ENCODE assay signal across 8 mouse cellular contexts in genomic region chr3:96160222-96160802, GRCm38 (mm10). TPM values are rescaled to one million over a fixed set of nuclear protein-coding genes. Genes with fewer than 3 reads are reported as not detected.
A peak's percentile ranks its signal among the peaks of the same experiment; 100 is the strongest.
DNase-seq lines count a peak whose midpoint lies in the region; ATAC-seq and TF ChIP-seq lines count a peak whose summit lies in the region.

No protein-coding gene starts in this region.

- WGBS in heart, embryonic 13.5 days = 43% methylated on average over 4 of the region's 4 CpGs
- 37% methylated on average over 4 of the region's 4 CpGs for WGBS in kidney, postnatal 0 days
- 36% methylated on average over 4 of the region's 4 CpGs for WGBS in lung, embryonic 16.5 days
- 32% methylated on average over 4 of the region's 4 CpGs for WGBS in stomach, embryonic 14.5 days

- ATAC-seq in heart, embryonic 13.5 days (ENCODE audit: extremely low read depth, insufficient number of reproducible peaks, low FRiP score, low TSS enrichment) = peak; percentile 38
- peak; percentile 71 for ATAC-seq in kidney, postnatal 0 days (replicated peaks; ENCODE audit: low FRiP score, low read depth)
- ATAC-seq in lung, embryonic 16.5 days (ENCODE audit: low read depth) = peak; percentile 69
- peak; percentile 70 for ATAC-seq in stomach, embryonic 14.5 days (ENCODE audit: insufficient number of reproducible peaks, insufficient read depth, low FRiP score, low read depth)

- no peak for TF ChIP-seq CTCF in cortical plate, adult 2 months (IDR thresholded peaks at IDR 0.05; ENCODE audit: extremely low read depth, insufficient read depth, low read length)
- no peak for TF ChIP-seq CTCF in kidney, postnatal 0 days (IDR thresholded peaks at IDR 0.05; ENCODE audit: low read depth)

- peak overlapping the region; percentile 51; the same call in 1 of the 2 replicates for H3K27ac ChIP-seq in cortical plate, adult 2 months (ENCODE audit: insufficient read depth, low read length)
- peak overlapping the region; percentile 85 for H3K27ac ChIP-seq in heart, embryonic 13.5 days (replicated peaks)
- peak overlapping the region; percentile 93 for H3K27ac ChIP-seq in kidney, postnatal 0 days
- H3K27ac ChIP-seq in lung, embryonic 16.5 days (ENCODE audit: low read length) = peak overlapping the region; percentile 64
- H3K27ac ChIP-seq in stomach, embryonic 14.5 days (ENCODE audit: low read length) = peak overlapping the region; percentile 85

- H3K27me3 ChIP-seq in heart, embryonic 13.5 days (replicated peaks) = no peaks in the 10 kb centered on the region
- H3K27me3 ChIP-seq in kidney, postnatal 0 days (ENCODE audit: insufficient read depth, low read length) = no peaks in the 10 kb centered on the region
- H3K27me3 ChIP-seq in lung, embryonic 16.5 days (ENCODE audit: control insufficient read depth, insufficient read depth, low read depth, low read length) = no peaks in the 10 kb centered on the region
- H3K27me3 ChIP-seq in stomach, embryonic 14.5 days (ENCODE audit: control insufficient read depth, insufficient read depth, low read length) = no peaks in the 10 kb centered on the region

- peak overlapping the region; percentile 85 for H3K9ac ChIP-seq in heart, embryonic 13.5 days
- H3K9ac ChIP-seq in kidney, postnatal 0 days (ENCODE audit: low read depth, low read length) = 0 out of 2 replicates have a peak overlapping the region, but pooled peaks have one; percentile 20
- peak overlapping the region; percentile 72; the same call in 1 of the 2 replicates for H3K9ac ChIP-seq in lung, embryonic 16.5 days (ENCODE audit: low read length)
- no peak overlapping the region for H3K9ac ChIP-seq in stomach, embryonic 14.5 days (replicated peaks; ENCODE audit: low read depth, low read length)

- H3K9me3 ChIP-seq in heart, embryonic 13.5 days = no peaks in the 10 kb centered on the region
- no peaks in the 10 kb centered on the region for H3K9me3 ChIP-seq in kidney, postnatal 0 days (replicated peaks; ENCODE audit: low read length)
- H3K9me3 ChIP-seq in lung, embryonic 16.5 days (ENCODE audit: control insufficient read depth, low read length) = no peaks in the 10 kb centered on the region
- no peaks in the 10 kb centered on the region for H3K9me3 ChIP-seq in stomach, embryonic 14.5 days (ENCODE audit: control insufficient read depth, low read depth, low read length)

- peak overlapping the region; percentile 37; the same call in 1 of the 2 replicates for H3K4me3 ChIP-seq in cortical plate, adult 2 months (ENCODE audit: insufficient read depth, low read length)
- peak overlapping the region; percentile 60 for H3K4me3 ChIP-seq in heart, embryonic 13.5 days
- H3K4me3 ChIP-seq in kidney, postnatal 0 days (replicated peaks; ENCODE audit: low read depth, low read length) = no peak overlapping the region
- H3K4me3 ChIP-seq in lung, embryonic 16.5 days (ENCODE audit: low read length) = no peak overlapping the region; the same call in 1 of the 2 replicates
- H3K4me3 ChIP-seq in stomach, embryonic 14.5 days (ENCODE audit: low read depth, low read length) = peak overlapping the region; percentile 49; the same call in 1 of the 2 replicates

- H3K36me3 ChIP-seq in heart, embryonic 13.5 days = peaks cover 22% of the 10 kb centered on the region
- H3K36me3 ChIP-seq in kidney, postnatal 0 days (ENCODE audit: insufficient read depth, low read length) = peaks cover 13% of the 10 kb centered on the region; the same call in 1 of the 2 replicates
- H3K36me3 ChIP-seq in lung, embryonic 16.5 days (ENCODE audit: control insufficient read depth, insufficient read depth, low read length) = peaks cover 6% of the 10 kb centered on the region
- no peaks in the 10 kb centered on the region; the same call in 1 of the 2 replicates for H3K36me3 ChIP-seq in stomach, embryonic 14.5 days (ENCODE audit: control insufficient read depth, insufficient read depth, low read length)

- peak overlapping the region; percentile 81 for H3K4me2 ChIP-seq in heart, embryonic 13.5 days
- H3K4me2 ChIP-seq in kidney, postnatal 0 days (ENCODE audit: low read length) = peak overlapping the region; percentile 95
- H3K4me2 ChIP-seq in lung, embryonic 16.5 days (ENCODE audit: low read depth, low read length) = peak overlapping the region; percentile 97
- H3K4me2 ChIP-seq in stomach, embryonic 14.5 days (replicated peaks; ENCODE audit: low read depth, low read length) = peak overlapping the region; percentile 92

- H3K4me1 ChIP-seq in cortical plate, adult 2 months (ENCODE audit: control insufficient read depth, insufficient read depth, low read length) = peaks cover 10% of the 10 kb centered on the region; the same call in 1 of the 2 replicates
- peaks cover 30% of the 10 kb centered on the region for H3K4me1 ChIP-seq in heart, embryonic 13.5 days
- H3K4me1 ChIP-seq in kidney, postnatal 0 days (replicated peaks; ENCODE audit: insufficient read depth, low read length) = 0 out of 2 replicates have a peak, but pooled peaks cover 13% of the 10 kb centered on the region
- H3K4me1 ChIP-seq in lung, embryonic 16.5 days (replicated peaks; ENCODE audit: control insufficient read depth, insufficient read depth, low read length) = peaks cover 16% of the 10 kb centered on the region
- H3K4me1 ChIP-seq in stomach, embryonic 14.5 days (ENCODE audit: control insufficient read depth, insufficient read depth, low read length) = peaks cover 21% of the 10 kb centered on the region

- peak; percentile 54 to 71 for DNase-seq in right cerebral cortex, adult 2 months (ENCODE audit: low spot score in 2 of 2)
- no peak for DNase-seq in right cerebral cortex, postnatal 10 days (ENCODE audit: low spot score in 2 of 2)
- DNase-seq in kidney, postnatal 0 days (ENCODE audit: low spot score) = peak; percentile 59
- no peak for DNase-seq in layer of hippocampus, postnatal 10 days (ENCODE audit: low spot score in 2 of 2)

- no peak for TF ChIP-seq POLR2A in cortical plate, adult 2 months (IDR thresholded peaks at IDR 0.05; ENCODE audit: extremely low read depth, insufficient read depth, low read length)

RNA-seq across cellular contexts. Expression of gene Mtmr11, which starts 1.5 kb away (rescaled TPM):
- polyA plus RNA-seq in cortical plate, adult 2 months (2012; rRNA removed) = 13.4 and 14.0 TPM in 2 replicates
- polyA plus RNA-seq in heart, embryonic 13.5 days (2015; fragmentation: Nextera tagmentation; extraction: Ambion mirVana) = 6.4 and 7.2 TPM in 2 replicates
- 27.1 and 35.0 TPM in 2 replicates for polyA plus RNA-seq in kidney, postnatal 0 days (2015; fragmentation: Nextera tagmentation; extraction: Ambion mirVana)
- 13.0 and 14.0 TPM in 2 replicates for polyA plus RNA-seq in lung, embryonic 16.5 days (2015; fragmentation: Nextera tagmentation; extraction: Ambion mirVana)
- 20.8 and 24.6 TPM in 2 replicates for polyA plus RNA-seq in stomach, embryonic 14.5 days (2014; fragmentation: Nextera tagmentation; extraction: Ambion mirVana)
- total RNA-seq in layer of hippocampus, postnatal 10 days (2021) = 1 to 10 TPM; 5.5 to 9.2 TPM

RNA-seq across cellular contexts. Expression of gene Sf3b4, which starts 11.8 kb away (rescaled TPM):
- 46.0 and 51.1 TPM in 2 replicates for polyA plus RNA-seq in cortical plate, adult 2 months (2012; rRNA removed)
- 97.7 and 98.6 TPM in 2 replicates for polyA plus RNA-seq in heart, embryonic 13.5 days (2015; fragmentation: Nextera tagmentation; extraction: Ambion mirVana)
- polyA plus RNA-seq in kidney, postnatal 0 days (2015; fragmentation: Nextera tagmentation; extraction: Ambion mirVana) = 128 and 138 TPM in 2 replicates
- 143 and 167 TPM in 2 replicates for polyA plus RNA-seq in lung, embryonic 16.5 days (2015; fragmentation: Nextera tagmentation; extraction: Ambion mirVana)
- polyA plus RNA-seq in stomach, embryonic 14.5 days (2014; fragmentation: Nextera tagmentation; extraction: Ambion mirVana) = 161 and 166 TPM in 2 replicates
- total RNA-seq in layer of hippocampus, postnatal 10 days (2021) = 10 to 100 TPM; 54.3 to 55.7 TPM

RNA-seq across cellular contexts. Expression of gene Sv2a, which starts 20.6 kb away (rescaled TPM):
- polyA plus RNA-seq in cortical plate, adult 2 months (2012; rRNA removed) = 279 and 292 TPM in 2 replicates
- polyA plus RNA-seq in heart, embryonic 13.5 days (2015; fragmentation: Nextera tagmentation; extraction: Ambion mirVana) = 13.5 and 14.0 TPM in 2 replicates
- 9.4 and 12.2 TPM in 2 replicates for polyA plus RNA-seq in kidney, postnatal 0 days (2015; fragmentation: Nextera tagmentation; extraction: Ambion mirVana)
- 2.3 and 2.6 TPM in 2 replicates for polyA plus RNA-seq in lung, embryonic 16.5 days (2015; fragmentation: Nextera tagmentation; extraction: Ambion mirVana)
- polyA plus RNA-seq in stomach, embryonic 14.5 days (2014; fragmentation: Nextera tagmentation; extraction: Ambion mirVana) = 5.7 and 6.5 TPM in 2 replicates
- total RNA-seq in layer of hippocampus, postnatal 10 days (2021) = 100 to 1,000 TPM; 317 to 343 TPM

RNA-seq across cellular contexts. Expression of gene Otud7b, which starts 56.0 kb away (rescaled TPM):
- polyA plus RNA-seq in cortical plate, adult 2 months (2012; rRNA removed) = 17.3 and 19.9 TPM in 2 replicates
- polyA plus RNA-seq in heart, embryonic 13.5 days (2015; fragmentation: Nextera tagmentation; extraction: Ambion mirVana) = 14.9 and 17.2 TPM in 2 replicates
- 20.7 and 21.8 TPM in 2 replicates for polyA plus RNA-seq in kidney, postnatal 0 days (2015; fragmentation: Nextera tagmentation; extraction: Ambion mirVana)
- polyA plus RNA-seq in lung, embryonic 16.5 days (2015; fragmentation: Nextera tagmentation; extraction: Ambion mirVana) = 18.8 and 22.9 TPM in 2 replicates
- 13.9 and 16.2 TPM in 2 replicates for polyA plus RNA-seq in stomach, embryonic 14.5 days (2014; fragmentation: Nextera tagmentation; extraction: Ambion mirVana)
- total RNA-seq in layer of hippocampus, postnatal 10 days (2021) = 10 to 100 TPM; 17.7 to 21.0 TPM

RNA-seq across cellular contexts. Expression of gene Bola1, which starts 59.2 kb away (rescaled TPM):
- 29.4 and 29.9 TPM in 2 replicates for polyA plus RNA-seq in cortical plate, adult 2 months (2012; rRNA removed)
- 42.5 and 46.7 TPM in 2 replicates for polyA plus RNA-seq in heart, embryonic 13.5 days (2015; fragmentation: Nextera tagmentation; extraction: Ambion mirVana)
- 66.4 and 70.5 TPM in 2 replicates for polyA plus RNA-seq in kidney, postnatal 0 days (2015; fragmentation: Nextera tagmentation; extraction: Ambion mirVana)
- 51.4 and 51.6 TPM in 2 replicates for polyA plus RNA-seq in lung, embryonic 16.5 days (2015; fragmentation: Nextera tagmentation; extraction: Ambion mirVana)
- 52.7 and 61.3 TPM in 2 replicates for polyA plus RNA-seq in stomach, embryonic 14.5 days (2014; fragmentation: Nextera tagmentation; extraction: Ambion mirVana)
- total RNA-seq in layer of hippocampus, postnatal 10 days (2021) = 10 to 100 TPM; 20.9 to 22.8 TPM

Comparison
In these comparisons a context has a peak if more than half of its experiments do, and no peak if none do; other contexts are left out.
1. DNase-seq: peak in right cerebral cortex, adult 2 months (2 of 2) and kidney, postnatal 0 days (single experiment); none in right cerebral cortex, postnatal 10 days (0 of 2) and layer of hippocampus, postnatal 10 days (0 of 2).
2. H3K4me3 ChIP-seq: peak in cortical plate, adult 2 months (single experiment), heart, embryonic 13.5 days (single experiment) and stomach, embryonic 14.5 days (single experiment); none in kidney, postnatal 0 days (single experiment) and lung, embryonic 16.5 days (single experiment).
3. RNA of gene Sv2a, which starts 20.6 kb away (polyA plus RNA-seq): 279 to 292 TPM in cortical plate, adult 2 months; 13.5 to 14.0 TPM in heart, embryonic 13.5 days, 9.4 to 12.2 TPM in kidney, postnatal 0 days, 5.7 to 6.5 TPM in stomach, embryonic 14.5 days and 2.3 to 2.6 TPM in lung, embryonic 16.5 days; every median in the first group is over 10 times any median in the second.
4. Peak in every context shown above with its lines, with median percentiles within 50 percentile points of each other: H3K27ac ChIP-seq, ATAC-seq and H3K4me2 ChIP-seq.